In genomic region chr8:121598892-121599291, GRCm38 (mm10) we compare ENCODE assay signal across 9 mouse cellular contexts. TPM values are rescaled to one million over a fixed set of nuclear protein-coding genes. Genes with fewer than 3 reads are reported as not detected.
DNase-seq lines count a peak whose midpoint lies in the region; ATAC-seq and TF ChIP-seq lines count a peak whose summit lies in the region.
"Had no signal": no experiment of that assay in that cellular context is flagged by ENCODE, and none has a peak within 500 bp of the region (broad histone marks: within the 10 kb centered on the region; RNA-seq: fewer than 3 reads in every experiment).

No protein-coding gene starts in this region.

- ATAC-seq in hindbrain, postnatal 0 days = peak; percentile 79
- ATAC-seq in midbrain, embryonic 12.5 days (ENCODE audit: low FRiP score, low read depth) = peak; percentile 73; the same call in 1 of the 2 replicates

- no peak overlapping the region for H3K9ac ChIP-seq in hindbrain, postnatal 0 days (replicated peaks; ENCODE audit: low read length)
- no peak overlapping the region for H3K9ac ChIP-seq in midbrain, embryonic 12.5 days (replicated peaks)

- DNase-seq in layer of hippocampus, adult 11-12 months (ENCODE audit: low spot score) = peak; percentile 80
- no peak for DNase-seq in layer of hippocampus, adult 9-10 months (ENCODE audit: low spot score)
- DNase-seq in cerebellum, postnatal 36 days = peak; percentile 86 to 92
- peak; percentile 74 to 81 for DNase-seq in gastrocnemius, adult 8-10 months (ENCODE audit: low spot score in 2 of 2)
- DNase-seq in hindbrain, postnatal 0 days (ENCODE audit: low spot score) = peak; percentile 92
- peak; percentile 81 to 87 for DNase-seq in left cerebral cortex, postnatal 14 days (ENCODE audit: low spot score in 2 of 2)
- DNase-seq in spleen, adult 12 weeks (ENCODE audit: low spot score) = peak; percentile 70

- TF ChIP-seq CTCF in hindbrain, postnatal 0 days (IDR thresholded peaks at IDR 0.05; ENCODE audit: low read depth) = peak; percentile 92

- H3K4me1 ChIP-seq in hindbrain, postnatal 0 days (ENCODE audit: insufficient read depth, low read length) = no peaks in the 10 kb centered on the region
- H3K4me1 ChIP-seq in midbrain, embryonic 12.5 days = no peaks in the 10 kb centered on the region

- H3K27ac ChIP-seq in hindbrain, postnatal 0 days = no peak overlapping the region
- no peak overlapping the region for H3K27ac ChIP-seq in midbrain, embryonic 12.5 days (replicated peaks)

- no peaks in the 10 kb centered on the region for H3K27me3 ChIP-seq in hindbrain, postnatal 0 days (ENCODE audit: insufficient read depth, low read length)
- no peaks in the 10 kb centered on the region for H3K27me3 ChIP-seq in midbrain, embryonic 12.5 days

- no peak overlapping the region for H3K4me3 ChIP-seq in hindbrain, postnatal 0 days (ENCODE audit: low read length)
- no peak overlapping the region for H3K4me3 ChIP-seq in midbrain, embryonic 12.5 days

- 28% methylated on average over 7 of the region's 7 CpGs for WGBS in hindbrain, postnatal 0 days
- WGBS in midbrain, embryonic 12.5 days = 42% methylated on average over 7 of the region's 7 CpGs

- H3K4me2 ChIP-seq in hindbrain, postnatal 0 days (ENCODE audit: low read depth, low read length) = no peak overlapping the region
- no peak overlapping the region for H3K4me2 ChIP-seq in midbrain, embryonic 12.5 days (replicated peaks)

- H3K9me3 ChIP-seq in hindbrain, postnatal 0 days (ENCODE audit: low read length) = no peaks in the 10 kb centered on the region
- H3K9me3 ChIP-seq in midbrain, embryonic 12.5 days = no peaks in the 10 kb centered on the region

- H3K36me3 ChIP-seq in hindbrain, postnatal 0 days (ENCODE audit: insufficient read depth, low read length) = peaks cover 47% of the 10 kb centered on the region
- peaks cover 88% of the 10 kb centered on the region for H3K36me3 ChIP-seq in midbrain, embryonic 12.5 days

- intact Hi-C loops in left cerebral cortex, postnatal 14 days (cut with DNase I) = no loop called here

RNA-seq across cellular contexts. Expression of gene Map1lc3b, which starts 8.7 kb away (rescaled TPM):
- 100 to 1,000 TPM; 163 to 207 (median 201) TPM for total RNA-seq in gastrocnemius, adult 8-10 months (2022)
- total RNA-seq in hindbrain, postnatal 0 days (2014; rRNA removed) = 274 and 288 TPM in 2 replicates
- 346 and 360 TPM in 2 replicates for polyA plus RNA-seq in hindbrain, postnatal 0 days (2015; fragmentation: Nextera tagmentation; extraction: Ambion mirVana)
- total RNA-seq in left cerebral cortex, postnatal 14 days (2021) = 100 to 1,000 TPM; 181 to 183 TPM
- 280 and 292 TPM in 2 replicates for polyA plus RNA-seq in midbrain, embryonic 12.5 days (2016; fragmentation: Nextera tagmentation; extraction: Ambion mirVana)

RNA-seq across cellular contexts. Expression of gene Fbxo31, which starts 20.3 kb away (rescaled TPM):
- 100 to 1,000 TPM; 141 to 254 (median 161) TPM for total RNA-seq in gastrocnemius, adult 8-10 months (2022)
- 70.4 and 77.4 TPM in 2 replicates for total RNA-seq in hindbrain, postnatal 0 days (2014; rRNA removed)
- 33.2 and 34.9 TPM in 2 replicates for polyA plus RNA-seq in hindbrain, postnatal 0 days (2015; fragmentation: Nextera tagmentation; extraction: Ambion mirVana)
- total RNA-seq in left cerebral cortex, postnatal 14 days (2021) = 100 to 1,000 TPM; 101 to 104 TPM
- 20.3 and 22.8 TPM in 2 replicates for polyA plus RNA-seq in midbrain, embryonic 12.5 days (2016; fragmentation: Nextera tagmentation; extraction: Ambion mirVana)

RNA-seq across cellular contexts. Expression of gene Zcchc14, which starts 53.8 kb away (rescaled TPM):
- 10 to 100 TPM; 14.2 to 19.2 (median 15.7) TPM for total RNA-seq in gastrocnemius, adult 8-10 months (2022)
- total RNA-seq in hindbrain, postnatal 0 days (2014; rRNA removed) = 66.4 and 66.5 TPM in 2 replicates
- 13.9 and 14.3 TPM in 2 replicates for polyA plus RNA-seq in hindbrain, postnatal 0 days (2015; fragmentation: Nextera tagmentation; extraction: Ambion mirVana)
- total RNA-seq in left cerebral cortex, postnatal 14 days (2021) = 10 to 100 TPM; 71.8 to 75.9 TPM
- polyA plus RNA-seq in midbrain, embryonic 12.5 days (2016; fragmentation: Nextera tagmentation; extraction: Ambion mirVana) = 27.7 TPM in 2 replicates

RNA-seq across cellular contexts. Expression of gene 1700018B08Rik, which starts 54.8 kb away (rescaled TPM):
- not detected for total RNA-seq in gastrocnemius, adult 8-10 months (2022)
- 1.1 TPM in 1 of 2 replicates, not detected in the other for total RNA-seq in hindbrain, postnatal 0 days (2014; rRNA removed)
- not detected in 2 replicates for polyA plus RNA-seq in hindbrain, postnatal 0 days (2015; fragmentation: Nextera tagmentation; extraction: Ambion mirVana)
- not detected for total RNA-seq in left cerebral cortex, postnatal 14 days (2021)
- polyA plus RNA-seq in midbrain, embryonic 12.5 days (2016; fragmentation: Nextera tagmentation; extraction: Ambion mirVana) = not detected in 2 replicates
- polyA plus RNA-seq: stomach, embryonic 16.5 days had no signal
